Mouse (Mus musculus) E14TG2a.4 (cell line): Measurements from ENCODE around the gene Hpd.

Experiments
- H3K27me3 ChIP-seq: 2 replicates; pipeline ENCODE4 v1.6.1; 2014; ENCODE audit warnings: low read length, control low read depth; ENCODE audit not compliant: insufficient read depth
- H3K36me3 ChIP-seq: 2 replicates; pipeline ENCODE4 v1.6.1; 2014; ENCODE audit warnings: low read length, control low read depth; ENCODE audit not compliant: insufficient read depth
- H3K4me1 ChIP-seq: replicated peaks from 2 replicates; pipeline ENCODE4 v1.6.1; 2014; ENCODE audit warnings: low read depth, low read length, control low read depth
- H3K4me3 ChIP-seq: replicated peaks from 2 replicates; pipeline ENCODE4 v1.5.1; 2014; ENCODE audit warnings: mild to moderate bottlenecking, low read length
- H3K9me3 ChIP-seq: 2 replicates; pipeline ENCODE4 v1.6.1; 2014; ENCODE audit warnings: low read length, control low read depth
- CTCF ChIP-seq: conservative IDR thresholded peaks from 2 replicates; pipeline ENCODE4 v1.5.1; 2014; ENCODE audit warnings: low read length
- NANOG ChIP-seq: IDR thresholded peaks from 2 replicates; pipeline ENCODE4 v1.6.1; 2014; ENCODE audit warnings: borderline replicate concordance, low read length, mixed read lengths
- POU5F1 ChIP-seq: IDR thresholded peaks from 2 replicates; pipeline ENCODE4 v1.6.1; 2014; ENCODE audit warnings: low read length, borderline replicate concordance

Hpd gene

GRCm38 (mm10) chr5:123132308-123133071 is 50.0 kb downstream of the Hpd start, which contains the start of gene Rhof:
Rhof (minus strand) TSS chr5:123132692.
- H3K4me1 ChIP-seq: peaks cover 75% of the 10 kb centered on the region
- peaks cover 45% of the 10 kb centered on the region for H3K27me3 ChIP-seq
- TF ChIP-seq CTCF (peak; percentile 94), NANOG (no peak)
- H3K9me3 ChIP-seq: no peaks in the 10 kb centered on the region
- peak within 1 kb of the TSS; percentile 83 for H3K4me3 ChIP-seq
- H3K36me3 ChIP-seq: peaks cover 24% of the 10 kb centered on the region

- Histone ChIP-seq H3K36me3 (peaks cover 18% of the 10 kb centered on the region), H3K9me3 (no peaks in the 10 kb centered on the region), H3K27me3 (peaks cover 52% of the 10 kb centered on the region), H3K4me1 (peaks cover 74% of the 10 kb centered on the region), H3K4me3 (no peak overlapping the region)
- no peak for TF ChIP-seq POU5F1
- TF ChIP-seq NANOG: no peak
- TF ChIP-seq CTCF: no peak
These were observed 51.7 kb downstream of the Hpd start for GRCm38 (mm10) chr5:123130814-123131148.

- H3K36me3 ChIP-seq: peaks cover 18% of the 10 kb centered on the region
- TF ChIP-seq CTCF: no peak
- TF ChIP-seq NANOG: no peak
- no peak for TF ChIP-seq POU5F1
- H3K27me3 ChIP-seq: peaks cover 52% of the 10 kb centered on the region
- H3K9me3 ChIP-seq: no peaks in the 10 kb centered on the region
- H3K4me3 ChIP-seq: no peak overlapping the region
- H3K4me1 ChIP-seq: peaks cover 74% of the 10 kb centered on the region
These were observed 52.3 kb downstream of the Hpd start for GRCm38 (mm10) chr5:123130030-123130813.

GRCm38 (mm10) chr5:123129170-123129757 is 53.3 kb downstream of the Hpd start:
- no peaks in the 10 kb centered on the region for H3K9me3 ChIP-seq
- peaks cover 52% of the 10 kb centered on the region for H3K27me3 ChIP-seq
- no peak overlapping the region for H3K4me3 ChIP-seq
- H3K36me3 ChIP-seq: peaks cover 15% of the 10 kb centered on the region
- no peak for TF ChIP-seq NANOG
- no peak for TF ChIP-seq CTCF
- TF ChIP-seq POU5F1: no peak
- peaks cover 65% of the 10 kb centered on the region for H3K4me1 ChIP-seq

GRCm38 (mm10) chr5:123128426-123129169 is 53.9 kb downstream of the Hpd start:
- Histone ChIP-seq H3K36me3 (peaks cover 9% of the 10 kb centered on the region), H3K4me1 (peaks cover 58% of the 10 kb centered on the region), H3K9me3 (no peaks in the 10 kb centered on the region), H3K4me3 (no peak overlapping the region), H3K27me3 (peaks cover 52% of the 10 kb centered on the region)
- TF ChIP-seq CTCF (no peak), POU5F1 (no peak), NANOG (no peak)

- Histone ChIP-seq H3K4me1 (peaks cover 49% of the 10 kb centered on the region), H3K9me3 (0 out of 2 replicates have a peak, but pooled peaks cover 3% of the 10 kb centered on the region), H3K36me3 (peaks cover 5% of the 10 kb centered on the region), H3K4me3 (no peak overlapping the region), H3K27me3 (peaks cover 52% of the 10 kb centered on the region)
- no peak for TF ChIP-seq POU5F1
- TF ChIP-seq NANOG: no peak
- TF ChIP-seq CTCF: no peak
These were observed 55.5 kb downstream of the Hpd start for GRCm38 (mm10) chr5:123127031-123127430.

- H3K27me3 ChIP-seq: peaks cover 43% of the 10 kb centered on the region
- peaks cover 5% of the 10 kb centered on the region for H3K36me3 ChIP-seq
- peaks cover 50% of the 10 kb centered on the region for H3K4me1 ChIP-seq
- no peak overlapping the region for H3K4me3 ChIP-seq
- 0 out of 2 replicates have a peak, but pooled peaks cover 3% of the 10 kb centered on the region for H3K9me3 ChIP-seq
- TF ChIP-seq NANOG: no peak
- TF ChIP-seq CTCF: no peak
- no peak for TF ChIP-seq POU5F1
These were observed 56.7 kb downstream of the Hpd start for GRCm38 (mm10) chr5:123125638-123126406.
